In the genomic region with DNA sequence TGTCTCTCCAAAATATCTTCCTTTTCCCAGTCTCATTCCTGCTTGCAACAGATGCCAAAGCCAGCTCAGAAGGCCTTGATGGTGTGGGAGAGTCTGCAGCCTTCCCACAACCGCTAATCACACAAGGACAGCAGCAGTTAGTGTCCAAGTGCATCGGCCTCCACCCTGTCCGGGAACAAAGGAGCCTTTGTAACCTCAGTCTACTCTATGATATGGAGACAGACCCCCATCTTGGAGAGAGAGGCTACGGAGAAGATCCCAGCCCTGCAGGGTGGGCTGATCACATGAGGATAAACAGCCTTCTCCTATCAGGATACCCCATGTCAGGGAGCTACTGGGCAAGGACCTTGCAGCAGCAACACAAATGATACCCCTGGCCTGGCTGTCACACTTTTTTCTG, we compare ENCODE assay signal across 13 mouse cellular contexts. TPM values are rescaled to one million over a fixed set of nuclear protein-coding genes. Genes with fewer than 3 reads are reported as not detected.
A peak's percentile ranks its signal among the peaks of the same experiment; 100 is the strongest.
DNase-seq lines count a peak whose midpoint lies in the region; ATAC-seq and TF ChIP-seq lines count a peak whose summit lies in the region.
"Had no signal": no experiment of that assay in that cellular context is flagged by ENCODE, and none has a peak within 500 bp of the region (broad histone marks: within the 10 kb centered on the region; RNA-seq: fewer than 3 reads in every experiment).

No protein-coding gene starts in this region.

- H3K4me3 ChIP-seq in testis, adult 2 months (ENCODE audit: control insufficient read depth, low read depth, low read length): no peak overlapping the region
- no peak overlapping the region for H3K4me3 ChIP-seq in forebrain, embryonic 12.5 days (replicated peaks)
- H3K4me3 ChIP-seq: embryonic facial prominence, embryonic 15.5 days had no signal

- no peaks in the 10 kb centered on the region for H3K9me3 ChIP-seq in forebrain, embryonic 12.5 days
- H3K9me3 ChIP-seq: embryonic facial prominence, embryonic 15.5 days had no signal

- TF ChIP-seq CTCF in testis, adult 2 months (IDR thresholded peaks at IDR 0.05; ENCODE audit: control insufficient read depth, insufficient read depth, insufficient replicate concordance, low read depth, low read length): no peak

- H3K4me1 ChIP-seq in testis, adult 2 months (ENCODE audit: control insufficient read depth, insufficient read depth, low read length): no peaks in the 10 kb centered on the region
- H3K4me1 ChIP-seq in forebrain, embryonic 12.5 days: peaks cover 36% of the 10 kb centered on the region

- no peak overlapping the region for H3K4me2 ChIP-seq in forebrain, embryonic 12.5 days
- H3K4me2 ChIP-seq: embryonic facial prominence, embryonic 15.5 days had no signal

- peak overlapping the region; percentile 50; the same call in 1 of the 2 replicates for H3K27ac ChIP-seq in testis, adult 2 months (ENCODE audit: control insufficient read depth, insufficient read depth, low read depth, low read length)
- H3K27ac ChIP-seq in forebrain, embryonic 12.5 days: peak overlapping the region; percentile 81
- H3K27ac ChIP-seq: embryonic facial prominence, embryonic 15.5 days; kidney, postnatal 0 days had no signal

- no peaks in the 10 kb centered on the region for H3K36me3 ChIP-seq in testis, adult 2 months (ENCODE audit: control insufficient read depth, insufficient read depth, low read length)
- no peaks in the 10 kb centered on the region for H3K36me3 ChIP-seq in forebrain, embryonic 12.5 days (replicated peaks)
- H3K36me3 ChIP-seq: embryonic facial prominence, embryonic 15.5 days had no signal

- 28% methylated on average over 4 of the region's 4 CpGs for WGBS in forebrain, embryonic 12.5 days

- no peaks in the 10 kb centered on the region for H3K27me3 ChIP-seq in testis, adult 2 months (ENCODE audit: control insufficient read depth, insufficient read depth, low read length)
- no peaks in the 10 kb centered on the region for H3K27me3 ChIP-seq in forebrain, embryonic 12.5 days
- H3K27me3 ChIP-seq: embryonic facial prominence, embryonic 15.5 days had no signal

- no peak overlapping the region for H3K9ac ChIP-seq in forebrain, embryonic 12.5 days
- H3K9ac ChIP-seq: embryonic facial prominence, embryonic 15.5 days had no signal

- no peak for DNase-seq in testis, postnatal 10 days (ENCODE audit: low spot score)
- DNase-seq in mesoderm, embryonic 11.5 days (ENCODE audit: low read depth, low spot score): peak; percentile 45
- DNase-seq in kidney, postnatal 14 days: no peak
- no peak for DNase-seq in gastrocnemius, postnatal 4 days (ENCODE audit: low spot score in 2 of 2)
- DNase-seq in thymus, postnatal 0 days (ENCODE audit: low spot score): no peak
- DNase-seq: right cerebral cortex, postnatal 4 days had no signal

- peak; percentile 53; the same call in 1 of the 2 replicates for ATAC-seq in forebrain, embryonic 12.5 days (ENCODE audit: low FRiP score)

- TF ChIP-seq POLR2A in testis, adult 2 months (IDR thresholded peaks at IDR 0.05; ENCODE audit: control insufficient read depth, low read depth, low read length): no peak

RNA-seq across cellular contexts. Expression of a gene that starts 36.5 kb away (rescaled TPM):
- polyA plus RNA-seq in testis, adult 2 months (2012; rRNA removed): 2.5 and 3.2 TPM in 2 replicates
- polyA plus RNA-seq in forebrain, embryonic 12.5 days (2016; fragmentation: Nextera tagmentation; extraction: Ambion mirVana): 2.1 and 2.6 TPM in 2 replicates
- 1 to 10 TPM; 2.8 to 2.9 TPM for total RNA-seq in gastrocnemius, postnatal 4 days (2021)
- polyA plus RNA-seq in thymus, postnatal 0 days (2015; fragmentation: Nextera tagmentation; extraction: Ambion mirVana): 10.0 and 12.7 TPM in 2 replicates
- total RNA-seq: liver, adult 2 months had no signal

RNA-seq across cellular contexts. Expression of a gene that starts 36.6 kb away (rescaled TPM):
- polyA plus RNA-seq in testis, adult 2 months (2012; rRNA removed): 23.1 and 25.7 TPM in 2 replicates
- not detected in 2 replicates for polyA plus RNA-seq in forebrain, embryonic 12.5 days (2016; fragmentation: Nextera tagmentation; extraction: Ambion mirVana)
- total RNA-seq in gastrocnemius, postnatal 4 days (2021): under 1 TPM; 0.16 to 0.17 TPM
- not detected in 2 replicates for polyA plus RNA-seq in thymus, postnatal 0 days (2015; fragmentation: Nextera tagmentation; extraction: Ambion mirVana)
- total RNA-seq: heart, adult 8-10 months; liver, adult 2 months; MEL had no signal
- polyA plus RNA-seq: kidney, postnatal 0 days; liver, adult 2 months had no signal

Comparison
In these comparisons a context has a peak if more than half of its experiments do, and no peak if none do; other contexts are left out.
1. RNA of a gene that starts 36.6 kb away (polyA plus RNA-seq): 23.1 to 25.7 TPM in testis, adult 2 months; not detected in thymus, postnatal 0 days and not detected in forebrain, embryonic 12.5 days; every median in the first group is over 10 times any median in the second.